Mouse (Mus musculus) gastrocnemius, adult 2 months (tissue): ENCODE data around the gene Maip1. TPM values are rescaled to one million over a fixed set of nuclear protein-coding genes. Genes with fewer than 3 reads are reported as not detected.
A peak's percentile ranks its signal among the peaks of the same experiment; 100 is the strongest.

Experiments
- DNase-seq: peaks from one replicate; pipeline ENCODE4 v3.0.0; 2022
- H3K27ac ChIP-seq: fragments of 200-600 bp; 2 replicates; pipeline ENCODE4 v1.8.1; 2022; ENCODE audit warnings: mild to moderate bottlenecking
- H3K4me3 ChIP-seq: fragments of 200-600 bp; 2 replicates; pipeline ENCODE4 v1.8.1; 2022; ENCODE audit warnings: mild to moderate bottlenecking, moderate library complexity
- CTCF ChIP-seq: fragments of 200-600 bp; IDR thresholded peaks from 2 replicates; pipeline ENCODE4 v1.8.1; 2022; ENCODE audit warnings: antibody characterized with exemption, mild to moderate bottlenecking, moderate library complexity
- intact Hi-C: fragments of 180-260 bp; cut with DNase I; formaldehyde crosslinking; loops from one replicate; pipeline ENCODE4 v1.15.1; 2025
- long read RNA-seq, 2 experiments: library from polyadenylated mRNA; stranded (forward); transcript quantifications; one replicate each; pipeline ENCODE4 v2.0.0; 2021
- total RNA-seq, 2 experiments: library from RNA; stranded (reverse); gene quantifications; 2 replicates each; pipeline ENCODE4 v1.2.3; 2021

The Maip1 gene
- 1 to 10 TPM; 8.1 to 9.8 TPM for total RNA-seq
- long read RNA-seq, experiment 1, transcript Maip1-201 (5 exons, 3,540 nt): major isoform, 8 of 12 reads
- long read RNA-seq, experiment 1, partial matches to known transcripts: 1 of 12 reads
- long read RNA-seq, experiment 1, other reads (novel, unspliced or antisense): 3 of 12 reads
- long read RNA-seq, experiment 2, transcript Maip1-201 (5 exons, 3,540 nt): major isoform, 17 of 20 reads
- long read RNA-seq, experiment 2, partial matches to known transcripts: 2 of 20 reads
- long read RNA-seq, experiment 2, other reads (novel, unspliced or antisense): 1 of 20 reads

- intact Hi-C loops: no loop called here
- TF ChIP-seq CTCF: no peak
- peak; percentile 86 for DNase-seq
- Histone ChIP-seq H3K27ac (peak within 1 kb of the TSS; percentile 98), H3K4me3 (peak within 1 kb of the TSS; percentile 86)
Observed at GRCm38 (mm10) chr1:57406187-57407151, at the start of gene Maip1, which contains the start of gene Tyw5. Maip1 (plus strand) TSS chr1:57406328. Tyw5 (minus strand) TSS chr1:57407101.

DNA sequence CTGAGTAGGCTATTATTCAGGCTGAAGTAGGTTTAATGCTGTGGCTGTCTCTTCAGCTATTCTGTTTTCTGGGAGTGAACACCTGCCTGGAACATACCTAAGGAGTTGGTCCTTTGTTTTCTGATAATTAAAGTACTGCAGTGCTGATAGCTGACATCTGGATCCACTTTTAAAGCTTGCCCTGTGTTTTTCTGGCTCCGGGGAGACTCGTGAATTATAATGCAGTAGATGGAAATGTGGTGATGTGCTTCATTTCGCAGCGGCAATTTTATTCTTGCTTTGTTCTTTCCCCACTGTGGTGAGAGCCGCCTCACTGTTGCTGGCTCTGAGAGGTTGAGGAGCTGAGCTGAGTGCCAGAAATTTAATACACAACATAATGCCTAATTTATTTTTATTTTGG is 47.6 kb upstream of the Maip1 start:
- intact Hi-C loops: no loop called here

GRCm38 (mm10) chr1:57367446-57367845 is 38.7 kb upstream of the Maip1 start:
- TF ChIP-seq CTCF: no peak

More for the DNA sequence above, 47.6 kb upstream of the Maip1 start:
- no peak for TF ChIP-seq CTCF
- no peak overlapping the region for H3K4me3 ChIP-seq
- DNase-seq: no peak
- no peak overlapping the region for H3K27ac ChIP-seq

GRCm38 (mm10) chr1:57369111-57369510 is 37.0 kb upstream of the Maip1 start:
- no peak for TF ChIP-seq CTCF
- Histone ChIP-seq H3K4me3 (no peak overlapping the region), H3K27ac (no peak overlapping the region)
- intact Hi-C loops: no loop called here
- no peak for DNase-seq

More at GRCm38 (mm10) chr1:57367446-57367845, 38.7 kb upstream of the Maip1 start:
- DNase-seq: no peak
- Histone ChIP-seq H3K27ac (no peak overlapping the region), H3K4me3 (no peak overlapping the region)
- intact Hi-C loops: no loop called here

DNA sequence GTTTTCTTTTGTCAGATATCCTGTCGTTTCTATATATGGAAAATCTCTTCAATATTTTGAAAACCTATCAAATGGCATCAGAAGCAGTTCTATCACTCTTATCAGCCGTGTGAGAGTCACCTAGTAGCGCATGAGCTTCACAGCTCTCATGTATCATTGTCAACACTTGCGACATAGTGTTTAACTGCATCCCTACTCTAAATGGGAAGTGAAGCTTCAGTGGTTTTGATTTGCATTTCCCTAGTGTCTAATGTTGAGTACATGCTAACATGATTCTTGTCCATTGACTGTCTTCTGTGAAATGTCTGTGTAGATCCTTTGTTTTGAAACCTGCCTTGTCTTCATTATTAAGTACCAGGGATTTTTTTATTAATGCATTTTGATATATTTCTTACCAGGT is 35.7 kb upstream of the Maip1 start:
- Histone ChIP-seq H3K27ac (no peak overlapping the region), H3K4me3 (no peak overlapping the region)
- no peak for DNase-seq
- intact Hi-C loops: no loop called here
- TF ChIP-seq CTCF: no peak

GRCm38 (mm10) chr1:57375276-57375675 is 30.9 kb upstream of the Maip1 start:
- no peak overlapping the region for H3K4me3 ChIP-seq
- no peak overlapping the region for H3K27ac ChIP-seq
- TF ChIP-seq CTCF: no peak
- no peak for DNase-seq
- intact Hi-C loops: no loop called here

DNA sequence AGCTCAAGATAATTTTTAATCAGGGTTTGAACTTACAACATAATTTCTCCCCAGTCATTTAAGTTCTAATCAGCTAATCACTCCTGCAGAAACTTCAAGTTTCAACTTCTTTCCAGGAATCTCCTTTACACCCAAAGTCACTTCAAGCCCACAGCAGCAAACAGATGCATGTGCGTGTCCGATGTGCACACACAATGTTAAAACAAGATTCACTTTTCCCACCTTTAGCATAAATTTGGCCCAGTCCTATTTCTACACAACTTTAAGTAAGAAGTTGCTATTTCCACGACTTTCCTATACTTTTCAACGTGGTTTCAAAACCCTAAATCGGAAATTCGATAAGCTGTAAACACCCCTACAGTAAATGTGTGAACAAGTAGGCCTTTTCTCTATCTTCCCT is 29.3 kb upstream of the Maip1 start:
- no peak for TF ChIP-seq CTCF
- no peak for DNase-seq
- peak overlapping the region; percentile 97 for H3K4me3 ChIP-seq
- no peak overlapping the region for H3K27ac ChIP-seq
- intact Hi-C loops: no loop called here

GRCm38 (mm10) chr1:57377376-57378341 is 28.5 kb upstream of the Maip1 start, which contains the start of gene 1700066M21Rik:
1700066M21Rik (plus strand) TSS chr1:57377620.
- TF ChIP-seq CTCF: no peak
- H3K27ac ChIP-seq: peak within 1 kb of the TSS; percentile 86
- intact Hi-C loops: no loop called here

DNA sequence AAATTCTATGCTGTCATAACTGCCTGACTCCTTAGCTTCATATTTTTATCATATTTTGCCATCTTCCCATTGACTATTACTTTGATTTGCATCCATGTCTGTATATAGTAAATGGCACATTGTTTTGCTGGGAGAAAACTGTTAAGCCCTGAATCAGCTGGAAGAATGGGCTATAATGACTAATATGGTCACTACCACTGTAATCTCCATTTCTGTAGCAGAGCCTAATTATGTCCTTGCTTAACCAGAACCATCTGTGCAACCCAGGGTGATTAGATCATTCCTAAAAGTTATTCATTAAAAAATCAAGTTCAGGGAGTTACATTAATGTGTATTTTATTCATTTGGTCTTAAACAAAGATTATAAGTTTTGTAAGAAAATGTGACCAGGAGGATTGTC is 19.6 kb upstream of the Maip1 start:
- TF ChIP-seq CTCF: no peak

More at GRCm38 (mm10) chr1:57377376-57378341, 28.5 kb upstream of the Maip1 start, which contains the start of gene 1700066M21Rik:
- H3K4me3 ChIP-seq: peak within 1 kb of the TSS; percentile 97
- DNase-seq: peak; percentile 96

GRCm38 (mm10) chr1:57387876-57388275 is 18.3 kb upstream of the Maip1 start:
- no peak overlapping the region for H3K4me3 ChIP-seq
- intact Hi-C loops: no loop called here
- DNase-seq: no peak
- TF ChIP-seq CTCF: no peak
- H3K27ac ChIP-seq: no peak overlapping the region

More for the DNA sequence above, 19.6 kb upstream of the Maip1 start:
- Histone ChIP-seq H3K27ac (no peak overlapping the region), H3K4me3 (no peak overlapping the region)
- DNase-seq: no peak
- intact Hi-C loops: no loop called here

- H3K4me3 ChIP-seq: no peak overlapping the region
- DNase-seq: no peak
- intact Hi-C loops: no loop called here
- H3K27ac ChIP-seq: no peak overlapping the region
- TF ChIP-seq CTCF: no peak
Observed at GRCm38 (mm10) chr1:57388402-57389155, 17.5 kb upstream of the Maip1 start.
